Mouse (Mus musculus) urinary bladder, adult 18-20 months (tissue): Measurements from ENCODE around the gene Vmn1r1.
A peak's percentile ranks its signal among the peaks of the same experiment; 100 is the strongest.

Experiments used
- DNase-seq, 2 experiments: peaks; one replicate each; pipeline ENCODE4 v3.0.0; 2022; ENCODE audit warnings: low spot score in 2 of 2, mixed read lengths in 2 of 2

The Vmn1r1 gene

GRCm38 (mm10) chr1:182137204-182138125 lies 26.8 kb downstream of the Vmn1r1 start:
- no peak for DNase-seq

GRCm38 (mm10) chr1:182130830-182131229 lies 33.5 kb downstream of the Vmn1r1 start:
- no peak for DNase-seq

- DNase-seq = peak; percentile 57 to 74
Measured at GRCm38 (mm10) chr1:182124924-182125368, 39.3 kb downstream of the Vmn1r1 start.

- DNase-seq = peak; percentile 90 to 94
Measured at GRCm38 (mm10) chr1:182124506-182124905, 39.8 kb downstream of the Vmn1r1 start, which contains the start of gene Srp9. Gene Srp9, plus strand, starts transcription at chr1:182124737.

GRCm38 (mm10) chr1:182122413-182122812 lies 41.9 kb downstream of the Vmn1r1 start:
- DNase-seq = no peak

GRCm38 (mm10) chr1:182115651-182116408 lies 48.5 kb downstream of the Vmn1r1 start:
- DNase-seq = peak in 1 of 2 experiments; percentile 63

GRCm38 (mm10) chr1:182115197-182115596 lies 49.1 kb downstream of the Vmn1r1 start:
- DNase-seq = peak in 1 of 2 experiments; percentile 45

- DNase-seq = no peak
Measured at GRCm38 (mm10) chr1:182113587-182114500, 50.4 kb downstream of the Vmn1r1 start.

- no peak for DNase-seq
Measured at GRCm38 (mm10) chr1:182113131-182113530, 51.2 kb downstream of the Vmn1r1 start.

GRCm38 (mm10) chr1:182112385-182112784 lies 51.9 kb downstream of the Vmn1r1 start:
- no peak for DNase-seq

GRCm38 (mm10) chr1:182111386-182112317 lies 52.6 kb downstream of the Vmn1r1 start:
- peak in 1 of 2 experiments; percentile 63 for DNase-seq

- no peak for DNase-seq
Measured at GRCm38 (mm10) chr1:182110708-182111385, 53.4 kb downstream of the Vmn1r1 start.

- DNase-seq = no peak
Measured at GRCm38 (mm10) chr1:182110185-182110584, 54.1 kb downstream of the Vmn1r1 start.

GRCm38 (mm10) chr1:182108397-182109099 lies 55.7 kb downstream of the Vmn1r1 start:
- peak in 1 of 2 experiments; percentile 59 for DNase-seq

GRCm38 (mm10) chr1:182107251-182107650 lies 57.0 kb downstream of the Vmn1r1 start:
- no peak for DNase-seq

GRCm38 (mm10) chr1:182105023-182105422 lies 59.3 kb downstream of the Vmn1r1 start:
- DNase-seq = no peak
